Mouse (Mus musculus): ENCODE data around the gene Slc25a42.
A peak's percentile ranks its signal among the peaks of the same experiment; 100 is the strongest.

Gene Slc25a42

DNA sequence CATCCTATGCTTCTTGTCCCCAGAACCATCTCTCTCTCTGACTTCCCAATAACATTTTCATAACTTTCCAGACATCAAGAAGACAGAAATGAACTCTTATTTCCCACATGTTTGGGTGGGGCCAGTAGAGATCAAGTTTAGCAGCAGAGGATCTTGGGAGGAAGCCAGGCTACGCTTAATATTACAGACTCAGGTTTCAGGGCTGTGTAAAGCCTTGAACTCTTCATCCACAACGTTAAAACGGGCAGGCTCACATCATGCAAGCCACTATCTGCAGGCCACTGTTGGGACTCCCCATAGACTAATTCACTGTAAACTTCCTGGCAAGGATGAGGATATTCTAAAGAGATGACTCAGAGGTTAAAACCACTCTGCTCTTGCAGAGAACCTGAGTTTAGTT is 2.3 kb upstream of the Slc25a42 start:
- no peak for DNase-seq

DNA sequence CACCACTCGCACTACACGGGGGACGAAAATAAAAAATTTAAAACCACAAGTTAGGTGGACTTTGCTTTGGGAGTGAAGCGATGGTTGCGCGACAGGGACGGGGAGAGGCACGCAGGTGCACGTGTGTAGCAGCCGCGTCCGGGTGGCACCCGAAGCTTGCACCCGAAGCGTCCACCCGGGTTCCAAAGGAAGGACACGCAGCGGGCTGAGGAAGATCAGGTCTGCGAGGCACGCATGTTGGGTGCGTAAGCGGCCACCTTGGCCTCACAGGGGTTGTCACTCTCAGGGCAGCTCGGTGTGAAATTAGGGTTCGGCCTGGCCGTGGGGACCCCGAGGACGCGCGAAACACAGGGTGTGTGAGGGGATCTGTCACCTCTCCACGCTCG is 386 bp downstream of the Slc25a42 start:
- peak in 1 of 2 experiments; percentile 46 for DNase-seq

DNA sequence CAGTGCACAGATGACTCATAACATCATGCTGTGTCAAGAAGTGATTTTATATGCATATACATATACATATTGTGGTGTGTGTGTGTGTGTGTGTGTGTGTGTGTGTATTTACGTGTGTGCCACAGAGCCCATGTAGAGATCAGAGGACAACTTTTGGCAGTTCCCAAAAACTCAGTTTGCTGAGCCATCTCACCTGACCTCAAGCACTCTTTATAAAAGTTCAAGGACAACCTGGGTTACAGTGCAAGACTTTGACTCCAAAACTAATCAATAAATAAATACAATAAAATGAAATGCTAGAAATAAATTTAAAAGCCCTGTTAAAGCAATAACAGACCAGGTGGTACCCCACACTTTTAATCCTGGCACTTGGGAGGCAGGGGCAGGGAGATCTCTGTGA is 830 bp downstream of the Slc25a42 start:
- DNase-seq: no peak

DNA sequence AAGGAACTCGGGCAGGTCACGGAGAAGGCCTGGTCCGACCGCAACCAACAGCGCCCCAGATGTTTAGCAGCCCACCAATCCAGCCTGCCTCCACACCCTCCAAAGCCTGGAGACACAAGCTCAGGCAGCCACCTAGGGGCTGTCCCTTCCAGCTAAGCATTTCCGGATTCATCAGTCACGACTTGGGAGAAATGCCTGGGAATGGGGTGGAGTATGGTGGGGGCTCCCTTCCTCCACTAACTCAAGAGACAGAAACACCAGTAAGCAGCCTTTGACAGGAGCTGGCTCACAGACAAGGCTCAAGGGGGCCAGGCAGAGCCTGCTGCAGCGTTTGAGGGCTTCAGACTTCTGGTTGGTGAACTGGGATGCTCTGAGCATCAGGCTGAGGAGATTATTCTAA is 1.6 kb downstream of the Slc25a42 start:
- peak; percentile 38 to 61 for DNase-seq

DNA sequence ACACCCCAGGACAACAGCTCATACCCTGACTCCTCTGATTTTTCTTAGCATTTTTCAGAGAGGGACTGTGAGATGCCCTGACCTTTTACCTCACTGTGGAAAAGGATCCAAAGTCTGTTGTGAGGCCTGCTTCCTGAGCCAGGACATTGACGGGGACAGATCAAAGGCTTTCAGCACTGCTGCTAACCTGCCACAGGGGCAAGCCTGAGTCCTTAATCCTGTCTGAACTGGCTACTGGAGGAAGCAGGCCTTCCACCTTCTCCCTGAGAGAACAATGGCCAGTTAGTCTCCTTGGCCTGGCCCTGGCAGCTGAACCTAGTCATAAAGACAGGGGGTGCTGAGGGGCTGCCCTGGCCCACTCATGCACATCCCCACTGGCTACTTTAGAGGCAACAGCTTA is 4.0 kb downstream of the Slc25a42 start:
- peak; percentile 20 to 46 for DNase-seq

DNA sequence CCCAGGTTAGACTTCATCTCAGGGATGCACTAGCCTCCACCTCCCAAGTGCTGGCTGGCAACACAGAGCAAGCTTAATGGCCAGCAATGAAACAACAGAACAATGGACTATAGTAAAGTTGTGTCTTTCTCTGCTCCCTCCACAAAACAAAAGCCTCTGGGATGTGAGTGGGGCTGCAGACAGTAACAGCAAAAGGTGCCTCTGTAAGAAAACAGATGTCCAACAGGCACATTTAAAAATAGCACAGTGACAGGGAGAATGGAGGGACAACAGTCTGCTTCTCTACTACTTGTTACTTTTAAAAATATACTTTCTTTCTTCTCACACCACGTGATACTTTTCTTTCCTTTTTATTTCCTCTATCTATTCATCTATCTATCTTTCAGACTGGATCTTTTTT is 7.3 kb downstream of the Slc25a42 start:
- DNase-seq: no peak

DNA sequence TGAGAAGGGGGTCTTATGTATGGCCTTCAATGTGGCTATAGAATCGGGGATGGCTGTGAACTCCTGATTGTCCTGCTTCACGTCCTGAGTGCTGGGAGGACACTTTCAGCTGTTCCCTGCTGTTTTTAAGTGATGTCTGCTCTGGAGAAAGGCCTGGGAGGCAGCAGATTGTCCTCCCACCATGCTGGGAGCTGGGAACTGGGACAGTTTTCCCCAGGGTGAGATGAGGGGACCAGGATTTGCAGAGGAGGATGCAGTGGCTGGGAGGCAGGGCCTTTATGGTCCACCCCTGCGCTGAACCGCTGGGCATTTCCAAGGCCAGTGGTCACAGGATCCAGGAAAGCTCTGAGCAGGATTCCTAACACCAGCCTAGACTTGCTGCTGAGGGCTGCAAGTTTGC is 9.0 kb downstream of the Slc25a42 start:
- no peak for DNase-seq

DNA sequence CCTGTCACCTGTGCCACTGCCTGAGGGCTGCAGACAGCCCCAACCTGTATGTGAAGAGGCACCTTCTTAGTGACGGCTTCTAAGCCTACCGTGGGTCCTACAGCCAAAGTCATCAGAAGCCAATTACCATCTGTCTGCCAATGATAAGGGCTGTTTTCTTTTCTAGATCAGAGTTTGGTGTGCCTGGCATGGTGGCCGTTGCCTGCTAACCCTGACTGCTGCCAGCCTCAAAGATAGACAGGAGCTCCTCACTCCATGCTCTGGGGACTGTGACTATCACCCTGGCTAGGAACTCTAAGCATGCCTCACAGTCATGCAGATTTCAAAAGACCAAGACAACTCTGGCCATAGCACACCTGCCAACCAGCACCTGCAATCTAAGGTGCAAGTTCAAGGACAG is 10.7 kb downstream of the Slc25a42 start:
- no peak for DNase-seq

DNA sequence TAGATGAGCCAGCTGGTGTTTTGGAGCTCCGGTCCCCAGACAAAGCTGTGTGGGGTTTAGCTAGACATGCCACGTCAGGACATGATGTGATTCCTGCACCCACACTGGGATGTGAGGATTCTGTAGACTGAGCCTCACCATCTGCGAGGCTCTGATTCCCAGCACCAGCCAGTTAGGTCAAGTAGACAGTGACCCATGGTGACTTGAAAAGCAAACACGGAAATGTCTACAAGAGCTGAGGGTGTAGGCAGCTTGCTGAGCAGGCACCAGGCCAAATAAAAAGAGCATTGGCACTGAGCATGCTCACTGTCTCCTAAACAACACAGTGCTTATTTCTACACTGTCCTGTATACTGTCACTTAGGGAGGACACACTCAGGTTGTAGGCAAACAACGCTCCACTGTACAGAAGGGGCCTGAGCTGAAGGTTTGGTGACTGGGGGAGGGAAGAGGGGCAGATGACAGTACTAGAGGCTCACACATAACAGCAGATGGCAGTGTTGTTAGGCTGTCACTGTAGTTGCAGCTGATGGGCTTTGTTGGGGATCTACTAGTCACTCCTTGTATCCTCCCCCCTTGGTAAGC is 11.9 kb downstream of the Slc25a42 start:
- peak in 1 of 2 experiments; percentile 27 for DNase-seq

DNA sequence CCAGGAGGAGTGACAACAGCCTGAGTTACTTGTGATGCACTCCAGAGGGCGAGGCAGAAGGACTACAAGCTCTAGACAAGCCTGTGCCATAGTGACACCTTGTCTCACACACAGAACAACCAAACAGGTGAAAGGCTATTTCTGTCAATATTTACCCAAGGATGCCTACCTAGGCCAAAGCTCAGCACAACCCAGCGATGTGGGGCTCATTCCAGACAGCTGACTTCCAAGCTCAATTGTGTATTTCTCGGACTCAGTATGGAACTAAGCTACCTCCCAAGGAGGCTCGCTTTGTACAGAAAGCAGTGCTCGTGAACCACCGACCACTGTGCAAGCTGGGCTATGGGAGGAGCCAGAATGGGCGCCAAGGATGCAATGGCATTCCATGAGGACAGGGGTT is 14.5 kb downstream of the Slc25a42 start:
- DNase-seq: no peak

DNA sequence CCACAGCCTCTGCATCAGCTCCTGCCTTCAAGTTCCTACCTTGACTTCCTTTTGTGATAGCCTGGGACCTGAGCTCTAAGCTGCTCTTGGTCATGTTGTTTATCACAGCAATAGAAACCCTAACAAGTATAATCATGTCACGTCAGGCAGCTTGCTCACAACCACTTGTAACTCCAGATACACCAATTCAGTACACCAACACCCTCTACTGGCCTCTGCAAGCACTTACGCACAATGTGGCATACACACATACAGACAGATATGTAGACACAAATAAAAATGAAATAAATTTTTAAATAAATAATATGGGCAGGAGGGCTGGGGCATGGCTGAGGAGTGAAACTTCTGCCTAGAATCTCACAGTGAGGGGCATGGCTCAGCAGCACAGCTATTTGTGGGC is 16.3 kb downstream of the Slc25a42 start:
- no peak for DNase-seq

DNA sequence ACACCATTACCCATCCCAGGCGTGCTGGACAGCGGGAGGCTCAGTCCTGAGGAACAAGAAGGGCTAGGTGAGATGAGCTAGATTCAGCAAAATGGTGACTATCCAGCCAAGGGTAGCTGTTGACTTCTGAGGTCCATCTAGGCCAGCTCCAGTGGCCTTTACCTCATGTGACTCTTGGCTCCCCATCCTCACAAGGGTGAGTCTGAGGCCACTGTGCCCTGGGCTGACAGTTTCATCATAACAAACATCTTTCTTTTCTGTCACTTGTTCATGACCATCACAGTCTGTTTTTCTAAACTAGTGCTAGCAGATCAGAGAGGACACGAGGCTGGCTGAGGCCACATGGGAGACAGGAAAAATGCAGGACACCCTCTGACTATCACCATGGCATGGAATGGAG is 17.9 kb downstream of the Slc25a42 start:
- no peak for DNase-seq

DNA sequence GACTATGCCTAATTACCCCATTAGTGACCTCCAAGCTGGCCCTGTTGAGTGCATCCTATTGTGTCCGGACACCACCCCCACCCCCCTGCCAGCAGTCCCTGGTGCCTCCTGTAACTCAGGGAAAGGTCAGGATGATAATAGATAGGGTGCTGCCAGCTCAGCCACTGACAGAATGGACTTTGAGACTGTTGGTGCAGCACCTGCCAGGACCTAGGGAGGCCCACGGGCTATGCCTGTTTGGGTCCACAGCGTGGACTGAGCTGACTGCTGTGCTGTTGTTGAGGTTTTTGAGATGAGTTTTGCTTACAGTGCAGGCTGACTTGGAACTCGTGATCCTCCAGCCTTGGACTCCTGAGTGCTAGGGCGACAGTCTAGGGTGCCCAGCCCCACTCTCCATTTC is 18.9 kb downstream of the Slc25a42 start:
- DNase-seq: peak in 1 of 2 experiments; percentile 50

DNA sequence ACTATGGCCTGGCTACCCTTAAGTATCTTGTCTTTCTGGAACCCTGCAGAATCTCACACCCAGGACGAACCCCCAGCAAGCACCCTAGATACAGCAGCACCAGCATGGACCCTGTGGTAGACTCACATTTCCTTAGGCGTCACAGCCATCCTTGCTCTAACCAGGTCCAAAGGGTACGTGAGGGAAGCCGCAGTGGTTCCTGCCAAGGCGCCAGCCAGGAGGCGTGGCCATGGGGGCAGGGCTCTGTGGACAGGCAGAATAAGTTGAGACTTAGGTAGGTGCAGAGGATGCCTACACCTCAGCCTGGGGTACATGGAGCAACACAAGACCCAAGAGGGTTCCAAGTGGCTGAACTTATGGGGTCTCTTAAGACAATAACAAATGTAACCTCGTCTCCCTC is 23.4 kb downstream of the Slc25a42 start:
- DNase-seq: peak; percentile 58 to 71

DNA sequence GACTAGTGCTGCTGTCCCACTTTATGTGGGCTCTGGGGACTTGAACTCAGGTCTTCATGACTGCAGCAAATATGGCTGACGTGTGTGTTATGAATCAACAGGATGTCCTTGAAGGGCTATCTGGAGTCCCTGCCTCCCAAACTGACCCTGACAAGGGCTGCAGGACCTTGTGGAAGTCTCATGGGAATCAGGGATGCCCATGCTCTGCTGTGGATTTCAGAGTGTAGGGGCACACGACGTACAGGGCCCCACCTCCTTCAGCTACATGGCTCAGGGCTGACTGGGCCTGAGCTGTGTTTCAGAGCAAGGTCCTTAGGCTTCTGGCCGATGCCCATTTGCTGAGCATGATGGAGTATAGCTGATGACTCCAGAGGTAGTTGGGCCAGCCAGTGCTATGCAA is 28.9 kb downstream of the Slc25a42 start:
- no peak for DNase-seq

DNA sequence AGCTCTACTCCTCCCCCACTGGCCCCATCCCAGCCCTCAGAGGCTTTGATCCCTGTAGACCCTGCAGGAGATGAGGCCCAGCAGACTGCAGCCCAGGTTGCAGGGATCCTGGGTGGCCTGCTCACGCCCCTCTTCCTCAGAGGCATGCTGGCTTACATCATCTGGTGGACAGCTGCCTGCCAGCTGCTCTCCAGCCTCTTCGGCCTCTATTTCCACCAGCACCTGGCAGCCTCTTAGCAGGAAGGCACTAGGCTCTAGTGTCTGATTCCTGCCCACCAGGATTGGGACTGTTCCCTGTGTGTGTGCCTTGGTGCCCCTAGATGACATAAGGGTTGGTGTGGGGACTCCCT is 30.2 kb downstream of the Slc25a42 start:
- no peak for DNase-seq

DNA sequence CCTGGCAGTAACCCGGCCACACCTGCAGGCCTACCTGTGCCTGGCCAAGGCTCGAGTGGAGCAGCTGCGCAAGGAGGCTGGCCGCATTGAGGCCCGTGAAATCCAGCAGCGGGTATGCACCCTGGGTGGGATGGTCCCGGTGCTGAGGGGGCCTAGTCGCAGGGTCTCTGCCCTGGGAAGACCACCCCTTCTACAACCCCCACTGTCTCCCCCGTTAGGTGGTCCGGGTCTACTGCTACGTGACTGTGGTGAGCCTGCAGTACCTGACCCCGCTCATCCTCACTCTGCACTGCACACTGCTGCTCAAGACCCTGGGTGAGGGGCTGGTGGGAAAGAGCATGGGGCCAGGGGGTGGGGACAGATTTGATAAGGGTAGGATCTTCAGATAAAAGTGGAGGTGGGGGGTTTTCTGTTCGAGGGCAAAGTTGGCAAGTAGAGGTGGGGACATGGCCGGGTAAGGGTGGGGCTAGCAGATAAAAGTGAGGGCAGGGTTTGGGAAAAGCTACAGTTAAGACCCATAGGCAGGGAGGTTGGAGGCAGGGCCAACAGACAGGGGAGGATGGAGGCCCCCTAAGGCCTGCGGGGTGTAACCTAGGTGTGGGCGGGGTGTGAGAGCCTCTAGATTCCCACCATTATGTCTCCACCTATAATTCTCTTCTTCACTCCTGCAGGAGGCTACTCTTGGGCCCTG is 30.7 kb downstream of the Slc25a42 start:
- DNase-seq: no peak

DNA sequence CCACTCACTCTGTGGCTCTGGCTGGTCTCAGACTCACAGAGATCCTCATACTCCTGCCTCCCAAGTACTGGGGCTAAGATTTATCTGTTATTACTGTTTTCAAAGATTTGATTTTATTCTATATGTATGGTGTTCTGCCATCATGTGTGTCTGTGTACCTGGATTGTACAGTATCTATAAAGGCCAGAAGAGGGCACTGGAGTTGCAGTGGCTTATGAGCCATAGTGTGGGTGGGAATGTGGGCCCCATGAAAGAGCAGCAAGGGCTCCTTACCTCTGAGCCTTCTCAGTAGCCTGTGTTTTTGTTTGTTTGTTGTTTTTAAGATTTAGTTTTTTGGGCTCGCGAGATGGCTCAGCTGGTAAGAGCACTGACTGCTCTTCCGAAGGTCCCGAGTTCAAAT is 33.0 kb downstream of the Slc25a42 start:
- DNase-seq: no peak

DNA sequence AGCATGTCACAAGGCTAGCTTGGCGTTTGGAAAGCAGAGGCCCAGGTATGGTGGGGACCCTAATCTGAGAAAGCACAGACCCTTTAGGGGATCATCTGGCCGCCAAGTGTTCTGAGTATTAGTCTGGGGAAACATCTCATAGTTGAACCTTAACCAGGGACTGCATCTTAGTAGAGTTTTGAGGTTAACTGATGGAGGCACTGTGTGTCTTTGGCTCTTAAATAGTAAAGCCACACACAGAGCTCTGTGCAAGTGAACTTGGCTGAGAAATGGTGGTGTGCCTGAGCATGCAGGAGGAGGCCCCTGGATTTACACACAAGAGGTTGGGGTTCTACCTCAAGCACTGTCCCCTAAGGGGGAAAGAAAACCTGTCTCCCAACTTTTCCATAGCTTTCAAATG is 33.9 kb downstream of the Slc25a42 start:
- DNase-seq: no peak

DNA sequence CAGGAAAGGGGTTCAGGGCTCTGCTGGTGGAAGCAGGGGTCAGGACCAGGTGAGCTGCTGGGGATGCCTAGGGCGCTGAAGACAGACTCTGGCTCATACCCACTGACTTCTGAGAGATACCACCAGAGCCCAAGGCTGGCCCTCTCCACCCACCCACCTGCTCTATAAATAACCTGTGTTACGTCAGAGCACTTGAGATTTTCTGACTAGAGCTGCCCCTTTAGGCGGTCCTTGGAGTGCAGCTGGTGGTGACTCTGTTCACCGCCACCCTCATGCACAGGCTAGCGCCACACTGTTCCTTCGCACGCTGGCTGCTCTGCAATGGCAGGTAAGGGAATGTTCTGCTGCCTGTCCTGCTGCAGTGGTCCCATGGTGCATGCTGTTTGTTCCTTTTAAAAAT is 38.0 kb downstream of the Slc25a42 start:
- no peak for DNase-seq

DNA sequence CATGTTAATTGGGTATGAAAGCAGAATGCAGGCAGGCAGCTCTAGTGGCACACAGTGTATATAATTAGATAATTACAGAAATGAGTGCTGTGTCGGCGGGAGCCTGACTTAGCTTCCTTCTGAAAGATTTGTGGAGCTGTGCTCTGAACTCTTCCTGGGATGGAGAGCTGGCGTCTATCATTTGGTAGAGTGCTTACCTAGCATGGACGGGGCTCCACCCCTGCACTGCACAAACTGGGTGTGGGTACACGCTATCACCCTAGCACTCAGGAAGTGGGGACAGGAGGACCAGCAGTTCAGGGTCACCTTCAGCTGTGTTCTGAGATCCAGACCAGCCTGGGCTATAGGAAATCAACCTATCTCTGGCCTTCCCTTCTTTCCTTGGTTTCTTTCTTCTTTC is 38.8 kb downstream of the Slc25a42 start:
- DNase-seq: no peak

DNA sequence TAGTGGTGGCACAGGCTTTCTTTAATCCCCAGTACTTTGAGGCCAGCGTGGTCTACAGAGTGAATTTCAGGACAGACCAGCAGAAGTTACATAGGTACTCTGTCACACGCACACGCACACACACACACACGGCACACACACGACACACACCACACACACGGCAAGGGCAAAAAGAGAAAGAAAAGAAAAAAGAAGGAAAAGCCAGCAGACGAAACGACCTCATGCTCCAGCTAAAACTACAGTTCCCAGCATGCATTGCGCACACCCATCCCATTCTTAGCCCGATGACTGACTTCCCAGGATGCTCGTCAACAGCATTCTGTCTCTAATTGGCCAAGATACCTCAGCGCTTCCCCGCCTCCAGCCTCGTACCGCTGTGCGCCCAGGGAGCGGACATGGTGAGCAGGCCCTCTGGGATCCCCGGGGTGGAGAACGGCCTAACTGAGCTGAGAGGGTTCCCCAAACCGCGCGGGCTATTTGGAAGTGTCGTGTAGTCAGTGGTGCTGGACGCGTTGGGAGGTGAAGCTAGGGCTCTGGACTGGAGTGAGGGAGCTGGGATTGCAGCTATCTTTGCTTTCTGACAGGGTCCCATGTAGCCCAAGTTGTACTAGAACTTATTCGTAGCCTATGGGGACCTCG is 39.9 kb downstream of the Slc25a42 start, which contains the start of gene Tmem161a:
Gene Tmem161a, plus strand, starts transcription at position 314 of the 639 bp plus-strand sequence.
- peak; percentile 90 to 94 for DNase-seq

DNA sequence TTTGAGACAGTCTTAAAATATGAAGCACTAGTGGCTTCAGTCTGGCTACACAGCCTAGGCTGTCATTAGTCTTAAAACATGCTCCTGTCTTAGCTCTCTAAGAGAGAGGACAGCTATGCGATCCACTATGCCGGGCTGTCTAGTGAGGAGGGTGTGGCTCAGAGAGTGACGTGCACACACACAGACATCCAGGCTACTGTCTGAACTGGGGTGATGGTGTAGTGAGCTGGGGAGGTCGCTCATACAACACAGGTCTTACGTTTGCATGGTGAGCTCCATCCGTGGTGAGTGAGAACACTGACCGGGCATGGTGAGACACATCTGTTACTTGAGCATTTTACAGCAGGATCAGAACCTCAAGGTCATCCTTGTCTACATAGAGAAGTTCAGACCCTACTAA is 40.9 kb downstream of the Slc25a42 start:
- no peak for DNase-seq

DNA sequence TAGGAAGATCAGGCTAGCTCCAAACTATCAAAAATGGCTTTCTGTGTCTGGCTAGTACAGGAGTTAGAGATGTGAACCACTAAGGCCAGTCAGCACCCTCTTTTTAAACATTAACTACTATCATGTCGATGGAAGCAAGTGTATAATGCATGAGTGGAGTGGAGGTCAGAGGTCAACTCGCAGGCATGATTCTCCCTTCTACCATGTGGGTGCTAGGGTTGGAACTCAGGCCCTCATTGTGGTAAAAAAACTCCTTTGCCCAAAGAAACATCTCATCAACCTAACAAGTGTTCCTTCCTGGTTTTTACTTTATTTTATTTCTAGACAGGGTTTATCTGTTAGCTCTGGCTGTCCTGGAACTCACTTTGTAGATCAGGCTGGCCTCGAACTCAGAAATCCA is 41.4 kb downstream of the Slc25a42 start:
- DNase-seq: peak; percentile 27 to 46

DNA sequence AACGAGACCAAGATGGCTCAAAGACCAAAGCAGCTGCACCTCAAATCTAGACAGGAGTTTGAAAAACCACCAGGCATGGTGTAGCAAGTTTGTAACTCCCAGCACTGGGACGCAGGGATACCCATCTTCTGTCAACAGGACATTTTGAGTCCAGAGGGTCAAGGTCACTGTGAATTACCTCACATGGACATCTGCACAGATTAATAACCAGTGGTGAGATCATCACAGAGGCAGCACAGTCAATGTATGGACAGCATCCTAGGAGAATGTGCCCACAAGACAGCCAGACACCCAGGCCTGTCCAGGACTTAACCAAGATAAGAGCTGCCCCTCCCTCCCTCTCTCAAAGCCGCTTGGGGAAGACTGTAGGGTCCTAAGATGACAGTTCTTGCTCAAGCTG is 42.0 kb downstream of the Slc25a42 start:
- no peak for DNase-seq

Measured in kidney, postnatal 4 days (tissue).